Mouse (Mus musculus) MEL (cell line): ENCODE results near the gene Pip5kl1. TPM values are rescaled to one million over a fixed set of nuclear protein-coding genes. Genes with fewer than 3 reads are reported as not detected.

Experiments used
- DNase-seq: peaks from one replicate; pipeline ENCODE4 v3.0.0; 2011; ENCODE audit warnings: low read depth, low spot score
- H3K27ac ChIP-seq: 2 replicates; pipeline ENCODE4 v1.5.1; 2012; ENCODE audit warnings: low read depth, mild to moderate bottlenecking, control low read depth, low read length, moderate library complexity; ENCODE audit not compliant: control insufficient read depth
- H3K27me3 ChIP-seq, 2 experiments: fragments of 150-350 bp in 1 of 2; sonication (generic) in 1 of 2; 2 replicates each; pipeline ENCODE4 v1.6.1; 2012; ENCODE audit warnings: low read length in 2 of 2, mild to moderate bottlenecking in 2 of 2, improper control_type of control experiment in 1 of 2, moderate library complexity in 1 of 2; ENCODE audit not compliant: insufficient read depth in 2 of 2, control insufficient read depth in 1 of 2
- H3K36me3 ChIP-seq, 2 experiments: 2 replicates each; pipeline ENCODE4 v1.6.1; 2012 to 2014; ENCODE audit warnings: low read length in 2 of 2, improper control_type of control experiment in 1 of 2, inconsistent platforms in 1 of 2, mild to moderate bottlenecking in 1 of 2; ENCODE audit not compliant: insufficient read depth in 2 of 2, control insufficient read depth in 1 of 2
- H3K4me1 ChIP-seq, 2 experiments: fragments of 150-350 bp in 1 of 2; sonication (generic) in 1 of 2; 2 replicates each; pipeline ENCODE4 v1.6.1; 2012; ENCODE audit warnings: low read length in 2 of 2, improper control_type of control experiment in 1 of 2, mild to moderate bottlenecking in 1 of 2; ENCODE audit not compliant: insufficient read depth in 2 of 2, control insufficient read depth in 1 of 2
- H3K4me3 ChIP-seq, 2 experiments: fragments of 150-350 bp in 1 of 2; sonication (generic) in 1 of 2; 2 replicates each; pipeline ENCODE4 v1.5.1; 2012; ENCODE audit warnings: low read depth in 2 of 2, low read length in 2 of 2, mild to moderate bottlenecking in 2 of 2, moderate library complexity in 2 of 2, control low read depth in 1 of 2, improper control_type of control experiment in 1 of 2; ENCODE audit not compliant: control insufficient read depth in 1 of 2, insufficient read depth in 1 of 2
- H3K79me2 ChIP-seq: 2 replicates; pipeline ENCODE4 v1.6.1; 2012; ENCODE audit warnings: mild to moderate bottlenecking, low read length, moderate library complexity; ENCODE audit not compliant: control insufficient read depth, poor library complexity, insufficient read depth
- H3K9ac ChIP-seq: 2 replicates; pipeline ENCODE4 v1.6.1; 2012; ENCODE audit warnings: low read depth, mild to moderate bottlenecking, control low read depth, low read length, moderate library complexity; ENCODE audit not compliant: control insufficient read depth, poor library complexity, severe bottlenecking
- H3K9me3 ChIP-seq: fragments of 150-350 bp; sonication (generic); replicated peaks from 2 replicates; pipeline ENCODE4 v1.6.1; 2012; ENCODE audit warnings: mild to moderate bottlenecking, low read length, improper control_type of control experiment, moderate library complexity; ENCODE audit not compliant: insufficient read depth
- BHLHE40 ChIP-seq: IDR thresholded peaks from 2 replicates; pipeline ENCODE4 v1.6.1; 2012; ENCODE audit warnings: low read depth, mild to moderate bottlenecking, inconsistent platforms, low read length, improper control_type of control experiment, borderline replicate concordance
- CTCF ChIP-seq, 3 experiments: IDR thresholded peaks in 2 of 3; conservative IDR thresholded peaks in 1 of 3; 2 replicates each; pipeline ENCODE4 v1.5.1; 2011 to 2012; ENCODE audit warnings: low read length in 3 of 3, low read depth in 2 of 3, mild to moderate bottlenecking in 2 of 3, improper control_type of control experiment in 1 of 3, inconsistent platforms in 1 of 3, mixed read lengths in 1 of 3, moderate library complexity in 1 of 3; ENCODE audit not compliant: control insufficient read depth in 1 of 3, insufficient read depth in 1 of 3, poor library complexity in 1 of 3, severe bottlenecking in 1 of 3
- GABPA ChIP-seq: IDR thresholded peaks from 2 replicates; pipeline ENCODE4 v1.6.1; 2012; ENCODE audit warnings: low read depth, mild to moderate bottlenecking, inconsistent platforms, low read length, improper control_type of control experiment, moderate library complexity
- MAZ ChIP-seq: IDR thresholded peaks from 2 replicates; pipeline ENCODE4 v1.6.1; 2012; ENCODE audit warnings: low read depth, mild to moderate bottlenecking, inconsistent platforms, low read length, improper control_type of control experiment
- NELFE ChIP-seq: IDR thresholded peaks from 2 replicates; pipeline ENCODE4 v1.6.1; 2011; ENCODE audit warnings: low read depth, low read length, improper control_type of control experiment
- POLR2AphosphoS5 ChIP-seq: IDR thresholded peaks from 2 replicates; pipeline ENCODE4 v1.6.1; 2012; ENCODE audit warnings: low read depth, borderline replicate concordance, mild to moderate bottlenecking, inconsistent platforms, low read length, moderate library complexity, mixed read lengths
- RAD21 ChIP-seq: IDR thresholded peaks from 2 replicates; pipeline ENCODE4 v1.6.1; 2011; ENCODE audit warnings: mild to moderate bottlenecking, low read depth, low read length, improper control_type of control experiment
- SIN3A ChIP-seq: IDR thresholded peaks from 2 replicates; pipeline ENCODE4 v1.6.1; 2012; ENCODE audit warnings: low read length, improper control_type of control experiment, inconsistent platforms
- SMC3 ChIP-seq: IDR thresholded peaks from 2 replicates; pipeline ENCODE4 v1.6.1; 2011; ENCODE audit warnings: low read depth, low read length, improper control_type of control experiment
- USF1 ChIP-seq: IDR thresholded peaks from 2 replicates; pipeline ENCODE4 v1.6.1; 2014; ENCODE audit warnings: low read depth, mild to moderate bottlenecking, inconsistent platforms, low read length, improper control_type of control experiment, moderate library complexity
- ZC3H11A ChIP-seq: IDR thresholded peaks from 2 replicates; pipeline ENCODE4 v1.6.1; 2012; ENCODE audit warnings: low read depth, mild to moderate bottlenecking, inconsistent platforms, low read length, improper control_type of control experiment
- polyA plus RNA-seq, 2 experiments: library from polyadenylated mRNA; stranded (reverse) in 1 of 2; unstranded in 1 of 2; fragments of >175 nt in 1 of 2; fragments of >200 nt in 1 of 2; gene quantifications; 2 replicates each; pipeline versions ENCODE4 v1.2.1 to v1.2.4; 2012; ENCODE audit warnings: low replicate concordance in 2 of 2, low read depth in 1 of 2; ENCODE audit not compliant: insufficient read length in 2 of 2, insufficient read depth in 1 of 2, missing spikeins in 1 of 2
- total RNA-seq: library from RNA; depleted of rRNA; stranded (reverse); fragments of 300-350 nt; gene quantifications from 2 replicates; pipeline ENCODE4 v1.2.3, GENCODE M21; 2012; rRNA removed

The Pip5kl1 gene
- total and polyA plus RNA-seq, 3 experiments, result 0.22 to 0.58 TPM; not detected in 1

DNA sequence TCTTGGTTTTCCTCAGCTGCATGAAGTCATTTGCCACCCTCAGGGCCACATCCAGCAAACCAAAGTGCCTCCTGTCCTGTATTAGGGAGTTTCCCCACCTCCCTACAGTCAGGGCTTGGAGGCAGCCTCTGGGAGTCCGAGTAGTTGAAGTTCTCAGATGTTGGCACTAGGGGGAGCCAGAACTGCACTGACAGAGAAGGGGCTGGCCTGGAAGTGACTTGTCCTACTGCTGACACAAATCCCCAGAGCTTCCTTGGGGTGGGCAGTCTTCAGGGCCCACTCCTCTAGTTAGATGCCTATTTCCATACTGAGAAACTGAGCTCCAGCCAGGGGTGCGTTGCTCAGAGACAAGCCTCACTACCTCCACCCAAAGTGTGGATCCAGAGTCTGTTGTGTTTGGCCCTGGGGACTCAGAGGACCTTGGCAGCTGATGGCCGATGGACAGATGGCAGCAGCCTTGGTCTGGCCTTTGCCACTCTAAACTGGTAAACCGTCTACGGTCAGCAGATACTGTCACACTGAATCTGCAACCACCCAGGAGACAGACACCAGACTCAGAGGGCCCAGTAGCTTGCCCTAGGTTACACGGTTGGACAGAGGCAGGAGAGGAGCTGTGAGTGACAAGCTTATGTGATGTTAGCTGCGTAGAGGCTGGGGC, 57.3 kb downstream of the Pip5kl1 start:
- Histone ChIP-seq H3K27me3 (no peaks in the 10 kb centered on the region), H3K9me3 (no peaks in the 10 kb centered on the region), H3K36me3 (no peaks in the 10 kb centered on the region), H3K79me2 (no peaks in the 10 kb centered on the region), H3K4me1 (no peaks in the 10 kb centered on the region), H3K9ac (no peak overlapping the region), H3K27ac (no peak overlapping the region), H3K4me3 (no peak overlapping the region)
- TF ChIP-seq SMC3 (peak; percentile 92), GABPA (no peak), USF1 (no peak), BHLHE40 (0 out of 2 replicates have a peak, but pooled peaks have one; percentile 16), POLR2AphosphoS5 (no peak), NELFE (no peak), MAZ (0 out of 2 replicates have a peak, but pooled peaks have one; percentile 38), CTCF (IDR thresholded peaks at IDR 0.05 in 2 of 3, conservative IDR thresholded peaks at IDR 0.05 in 1 of 3; ENCODE audit: control insufficient read depth in 1 of 3, insufficient read depth in 1 of 3, low read depth in 2 of 3, low read length in 3 of 3, poor library complexity in 1 of 3, severe bottlenecking in 1 of 3) (peak; percentile 89 to 98 (median 95)), ZC3H11A (peak; percentile 88), SIN3A (peak; percentile 47; the same call in 1 of the 2 replicates), RAD21 (peak; percentile 97)
- DNase-seq, result peak; percentile 82

Other genes starting within 250 kb of the Pip5kl1 start
- 20.7 and 21.6 TPM in 2 replicates for gene Ciz1, start 222.5 kb upstream of the Pip5kl1 start, total RNA-seq
- 10 to 100 TPM in 1 of 2 experiments, not detected in 1; 99.8 TPM for gene Ciz1, start 222.5 kb upstream of the Pip5kl1 start, polyA plus RNA-seq
- 0.42 and 0.49 TPM in 2 replicates for gene Dnm1, start 221.5 kb upstream of the Pip5kl1 start, total RNA-seq
- 1 to 10 TPM in 1 of 2 experiments, not detected in 1; 5.0 TPM for gene Dnm1, start 221.5 kb upstream of the Pip5kl1 start, polyA plus RNA-seq
- 52.3 and 63.5 TPM in 2 replicates for gene 1110008P14Rik, start 192.9 kb upstream of the Pip5kl1 start, total RNA-seq
- 10 to 100 TPM in 1 of 2 experiments, not detected in 1; 62.9 TPM for gene 1110008P14Rik, start 192.9 kb upstream of the Pip5kl1 start, polyA plus RNA-seq
- not detected in 2 replicates for gene Lcn2, start 186.5 kb upstream of the Pip5kl1 start, total RNA-seq
- gene Lcn2, start 186.5 kb upstream of the Pip5kl1 start, polyA plus RNA-seq, result not detected
- 30.4 and 33.3 TPM in 2 replicates for gene Ptges2, start 178.9 kb upstream of the Pip5kl1 start, total RNA-seq
- 100 to 1,000 TPM in 1 of 2 experiments, 10 to 100 TPM in 1; 47.0 to 396 TPM for gene Ptges2, start 178.9 kb upstream of the Pip5kl1 start, polyA plus RNA-seq
- 4.4 and 4.9 TPM in 2 replicates for gene Naif1, start 124.3 kb upstream of the Pip5kl1 start, total RNA-seq
- gene Naif1, start 124.3 kb upstream of the Pip5kl1 start, polyA plus RNA-seq, result 1 to 10 TPM in 1 of 2 experiments, not detected in 1; 8.5 TPM
- gene Slc25a25, start 123.4 kb upstream of the Pip5kl1 start, total RNA-seq, result 28.1 and 32.5 TPM in 2 replicates
- 10 to 100 TPM in 1 of 2 experiments, not detected in 1; 22.3 TPM for gene Slc25a25, start 123.4 kb upstream of the Pip5kl1 start, polyA plus RNA-seq
- gene Fam102a, start 39.5 kb upstream of the Pip5kl1 start, total RNA-seq, result 1.5 and 2.4 TPM in 2 replicates
- 1 to 10 TPM in 1 of 2 experiments, not detected in 1; 1.8 TPM for gene Fam102a, start 39.5 kb upstream of the Pip5kl1 start, polyA plus RNA-seq
- 39.5 and 45.8 TPM in 2 replicates for gene Dpm2, start 3.9 kb upstream of the Pip5kl1 start, total RNA-seq
- 100 to 1,000 TPM in 1 of 2 experiments, not detected in 1; 109 TPM for gene Dpm2, start 3.9 kb upstream of the Pip5kl1 start, polyA plus RNA-seq
- gene 9430097D07Rik, start 887 bp downstream of the Pip5kl1 start, total RNA-seq, result 0.12 and 0.13 TPM in 2 replicates
- gene 9430097D07Rik, start 887 bp downstream of the Pip5kl1 start, polyA plus RNA-seq, result under 1 TPM in 1 of 2 experiments, not detected in 1; 0.11 TPM
- gene St6galnac4, start 12.3 kb downstream of the Pip5kl1 start, total RNA-seq, result 44.3 and 58.3 TPM in 2 replicates
- gene St6galnac4, start 12.3 kb downstream of the Pip5kl1 start, polyA plus RNA-seq, result 100 to 1,000 TPM in 1 of 2 experiments, not detected in 1; 109 TPM
- gene St6galnac6, start 24.9 kb downstream of the Pip5kl1 start, total RNA-seq, result 9.0 and 12.5 TPM in 2 replicates
- 10 to 100 TPM in 1 of 2 experiments, not detected in 1; 26.5 TPM for gene St6galnac6, start 24.9 kb downstream of the Pip5kl1 start, polyA plus RNA-seq
- 0.12 TPM in 1 of 2 replicates, not detected in the other for gene Ak1, start 47.0 kb downstream of the Pip5kl1 start, total RNA-seq
- gene Ak1, start 47.0 kb downstream of the Pip5kl1 start, polyA plus RNA-seq, result under 1 TPM in 1 of 2 experiments, not detected in 1; 0.13 TPM
- 0.33 and 0.73 TPM in 2 replicates for gene Eng, start 71.8 kb downstream of the Pip5kl1 start, total RNA-seq
- gene Eng, start 71.8 kb downstream of the Pip5kl1 start, polyA plus RNA-seq, result 1 to 10 TPM in 1 of 2 experiments, not detected in 1; 1.0 TPM
- gene Fpgs, start 129.3 kb downstream of the Pip5kl1 start, total RNA-seq, result 32.5 and 40.0 TPM in 2 replicates
- gene Fpgs, start 129.3 kb downstream of the Pip5kl1 start, polyA plus RNA-seq, result 10 to 100 TPM in 1 of 2 experiments, not detected in 1; 73.9 TPM
- gene Cdk9, start 138.3 kb downstream of the Pip5kl1 start, total RNA-seq, result 30.9 and 37.7 TPM in 2 replicates
- gene Cdk9, start 138.3 kb downstream of the Pip5kl1 start, polyA plus RNA-seq, result 100 to 1,000 TPM in 1 of 2 experiments, not detected in 1; 125 TPM
- gene Sh2d3c, start 146.3 kb downstream of the Pip5kl1 start, total RNA-seq, result 0.19 and 0.26 TPM in 2 replicates
- under 1 TPM in 1 of 2 experiments, not detected in 1; 0.43 TPM for gene Sh2d3c, start 146.3 kb downstream of the Pip5kl1 start, polyA plus RNA-seq
- gene 6330409D20Rik, start 166.2 kb downstream of the Pip5kl1 start, total RNA-seq, result not detected in 2 replicates
- not detected for gene 6330409D20Rik, start 166.2 kb downstream of the Pip5kl1 start, polyA plus RNA-seq
- 46.6 and 54.7 TPM in 2 replicates for gene Tor2a, start 182.4 kb downstream of the Pip5kl1 start, total RNA-seq
- 10 to 100 TPM in 1 of 2 experiments, not detected in 1; 62.2 TPM for gene Tor2a, start 182.4 kb downstream of the Pip5kl1 start, polyA plus RNA-seq
- gene Ttc16, start 200.8 kb downstream of the Pip5kl1 start, total RNA-seq, result 0.26 and 0.69 TPM in 2 replicates
- gene Ttc16, start 200.8 kb downstream of the Pip5kl1 start, polyA plus RNA-seq, result under 1 TPM in 1 of 2 experiments, not detected in 1; 0.35 TPM
- 18.0 and 27.9 TPM in 2 replicates for gene Ptrh1, start 201.0 kb downstream of the Pip5kl1 start, total RNA-seq
- 10 to 100 TPM in 1 of 2 experiments, not detected in 1; 12.3 TPM for gene Ptrh1, start 201.0 kb downstream of the Pip5kl1 start, polyA plus RNA-seq
- 0.12 and 0.13 TPM in 2 replicates for gene Cfap157, start 209.6 kb downstream of the Pip5kl1 start, total RNA-seq
- gene Cfap157, start 209.6 kb downstream of the Pip5kl1 start, polyA plus RNA-seq, result 1 to 10 TPM in 1 of 2 experiments, not detected in 1; 2.3 TPM